Mouse (Mus musculus) myocyte (in vitro differentiated cells): ENCODE data around the gene E130114P18Rik. TPM values are rescaled to one million over a fixed set of nuclear protein-coding genes. Genes with fewer than 3 reads are reported as not detected.

ENCODE experiments used
- H3K27me3 ChIP-seq: one replicate; pipeline ENCODE4 v1.6.1; 2011; ENCODE audit not compliant: control insufficient read depth, insufficient read depth, insufficient read length
- H3K36me3 ChIP-seq: one replicate; pipeline ENCODE4 v1.6.1; 2011; ENCODE audit not compliant: control insufficient read depth, insufficient read depth
- H3K4me2 ChIP-seq: one replicate; pipeline ENCODE4 v1.6.1; 2011; ENCODE audit warnings: low read depth, control low read depth
- H3K4me3 ChIP-seq: one replicate; pipeline ENCODE4 v1.5.1; 2011; ENCODE audit warnings: mild to moderate bottlenecking, control low read depth, moderate library complexity
- H3K79me2 ChIP-seq: one replicate; pipeline ENCODE4 v1.6.1; 2011; ENCODE audit not compliant: control insufficient read depth, insufficient read depth
- H3ac ChIP-seq: one replicate; pipeline ENCODE4 v1.6.1; 2011; ENCODE audit not compliant: control insufficient read depth, insufficient read length
- CEBPB ChIP-seq: IDR thresholded peaks from 2 replicates; pipeline ENCODE4 v1.6.1; 2011; ENCODE audit warnings: mild to moderate bottlenecking, moderate library complexity; ENCODE audit not compliant: poor library complexity, insufficient read depth, severe bottlenecking
- E2F4 ChIP-seq: IDR thresholded peaks from one replicate; pipeline ENCODE4 v1.6.1; 2011; ENCODE audit warnings: mild to moderate bottlenecking, control low read depth, moderate library complexity; ENCODE audit not compliant: insufficient read depth
- MAX ChIP-seq: IDR thresholded peaks from one replicate; pipeline ENCODE4 v1.6.1; 2011; ENCODE audit warnings: low read depth, mild to moderate bottlenecking, control low read depth
- MYOD1 ChIP-seq, 3 experiments: IDR thresholded peaks; one replicate each; pipeline ENCODE4 v1.6.1; 2011; ENCODE audit warnings: control low read depth in 2 of 3, low read depth in 2 of 3, mild to moderate bottlenecking in 2 of 3, moderate library complexity in 1 of 3; ENCODE audit not compliant: insufficient read length in 2 of 3, control insufficient read depth in 1 of 3
- MYOG ChIP-seq, 3 experiments: IDR thresholded peaks; one replicate each; pipeline ENCODE4 v1.6.1; 2011; ENCODE audit warnings: control low read depth in 2 of 3, low read depth in 2 of 3, mild to moderate bottlenecking in 2 of 3; ENCODE audit not compliant: insufficient read length in 2 of 3, control insufficient read depth in 1 of 3, insufficient read depth in 1 of 3
- POLR2A ChIP-seq: IDR thresholded peaks from one replicate; pipeline ENCODE4 v1.6.1; 2011; ENCODE audit warnings: low read depth, mild to moderate bottlenecking, control low read depth, moderate library complexity; ENCODE audit not compliant: insufficient read length
- POLR2AphosphoS2 ChIP-seq: IDR thresholded peaks from one replicate; pipeline ENCODE4 v1.6.1; 2011; ENCODE audit warnings: low read depth, control low read depth; ENCODE audit not compliant: insufficient read length
- REST ChIP-seq: IDR thresholded peaks from one replicate; pipeline ENCODE4 v1.6.1; 2011; ENCODE audit warnings: mild to moderate bottlenecking, control low read depth, moderate library complexity; ENCODE audit not compliant: insufficient read depth, insufficient read length
- SRF ChIP-seq: IDR thresholded peaks from one replicate; pipeline ENCODE4 v1.6.1; 2011; ENCODE audit warnings: low read depth; ENCODE audit not compliant: control insufficient read depth, insufficient read length
- TCF12 ChIP-seq: IDR thresholded peaks from one replicate; pipeline ENCODE4 v1.6.1; 2011; ENCODE audit warnings: mild to moderate bottlenecking, control low read depth; ENCODE audit not compliant: poor library complexity, insufficient read depth, severe bottlenecking
- TCF3 ChIP-seq: IDR thresholded peaks from one replicate; pipeline ENCODE4 v1.6.1; 2011; ENCODE audit warnings: low read depth, control low read depth; ENCODE audit not compliant: insufficient read length
- USF1 ChIP-seq: IDR thresholded peaks from one replicate; pipeline ENCODE4 v1.6.1; 2011; ENCODE audit warnings: low read depth, mild to moderate bottlenecking, control low read depth, moderate library complexity
- polyA plus RNA-seq: library from polyadenylated mRNA; unstranded; fragments of >200 nt; fragmentation: generic; extraction: Trizol; gene quantifications from one replicate; pipeline ENCODE4 v1.2.1, GENCODE M21; 2012; ENCODE audit warnings: missing spikeins

Gene E130114P18Rik
- polyA plus RNA-seq, 1 experiment, result not detected

DNA sequence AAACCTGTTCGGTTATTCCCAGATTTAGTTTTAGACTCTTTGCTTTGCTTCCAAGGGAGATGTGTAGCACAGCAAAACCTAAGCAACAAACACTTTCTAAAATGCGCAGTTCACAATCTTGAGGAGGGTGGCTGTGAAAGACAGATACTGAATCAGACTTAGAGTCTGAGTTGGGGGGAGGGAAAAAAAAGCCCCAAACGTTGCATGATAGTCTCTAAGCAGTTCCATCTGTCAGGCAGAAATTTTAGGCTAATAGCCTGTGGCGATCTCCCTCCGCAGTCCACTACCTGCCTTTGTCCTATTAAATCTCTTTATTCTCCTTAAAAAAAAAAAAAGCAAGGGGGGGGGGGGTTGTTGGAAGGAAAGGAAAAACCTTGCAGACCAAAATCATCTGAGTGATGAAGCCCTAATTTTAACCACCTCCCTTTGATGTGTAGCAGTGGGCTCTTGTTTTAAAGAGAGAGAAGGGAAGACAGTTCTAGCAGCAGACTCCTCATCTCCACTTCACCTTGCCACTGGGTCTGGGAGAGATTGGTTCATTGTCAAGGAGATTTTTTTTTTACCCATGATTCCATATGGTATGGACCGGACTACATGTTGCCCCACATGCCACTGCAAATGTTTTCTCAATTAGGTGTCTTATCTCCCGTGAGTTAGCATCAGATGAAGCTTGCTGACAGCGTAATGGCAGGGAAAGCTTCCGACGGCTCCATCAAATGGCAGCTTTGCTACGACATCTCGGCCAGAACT is 196.4 kb downstream of the E130114P18Rik start:
- Histone ChIP-seq H3K36me3 (no peaks in the 10 kb centered on the region), H3ac (no peak overlapping the region), H3K4me2 (no peak overlapping the region), H3K79me2 (no peaks in the 10 kb centered on the region), H3K4me3 (no peak overlapping the region), H3K27me3 (no peaks in the 10 kb centered on the region)
- no peak for TF ChIP-seq TCF12
- TF ChIP-seq POLR2AphosphoS2, result no peak
- no peak for TF ChIP-seq MAX
- TF ChIP-seq CEBPB, result no peak
- no peak for TF ChIP-seq SRF
- no peak for TF ChIP-seq MYOG (IDR thresholded peaks at IDR 0.05; ENCODE audit: control insufficient read depth in 1 of 3, insufficient read depth in 1 of 3, insufficient read length in 2 of 3, low read depth in 2 of 3)

DNA sequence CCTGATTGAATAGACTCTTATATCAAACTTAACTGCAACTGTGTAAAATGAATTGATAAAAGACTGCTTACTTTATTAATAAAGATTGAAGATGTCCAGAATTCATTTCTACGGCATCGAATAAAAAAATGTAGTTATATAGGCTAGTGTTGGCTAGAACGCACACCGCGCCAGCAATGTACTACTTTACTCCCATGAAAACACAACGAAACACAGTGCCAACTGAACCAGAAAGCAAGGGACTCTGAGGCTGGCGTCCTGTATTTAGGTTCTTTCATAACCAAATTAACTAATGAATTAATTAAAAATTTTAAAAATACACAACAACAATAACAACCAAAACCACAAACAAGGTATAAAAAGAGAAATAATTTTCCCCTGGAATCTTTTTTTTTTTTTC is 197.0 kb downstream of the E130114P18Rik start:
- no peaks in the 10 kb centered on the region for H3K27me3 ChIP-seq
- no peak overlapping the region for H3K4me3 ChIP-seq
- no peaks in the 10 kb centered on the region for H3K79me2 ChIP-seq
- H3K4me2 ChIP-seq, result no peak overlapping the region
- no peak overlapping the region for H3ac ChIP-seq
- no peaks in the 10 kb centered on the region for H3K36me3 ChIP-seq
- TF ChIP-seq MAX, result no peak
- TF ChIP-seq CEBPB, result no peak

DNA sequence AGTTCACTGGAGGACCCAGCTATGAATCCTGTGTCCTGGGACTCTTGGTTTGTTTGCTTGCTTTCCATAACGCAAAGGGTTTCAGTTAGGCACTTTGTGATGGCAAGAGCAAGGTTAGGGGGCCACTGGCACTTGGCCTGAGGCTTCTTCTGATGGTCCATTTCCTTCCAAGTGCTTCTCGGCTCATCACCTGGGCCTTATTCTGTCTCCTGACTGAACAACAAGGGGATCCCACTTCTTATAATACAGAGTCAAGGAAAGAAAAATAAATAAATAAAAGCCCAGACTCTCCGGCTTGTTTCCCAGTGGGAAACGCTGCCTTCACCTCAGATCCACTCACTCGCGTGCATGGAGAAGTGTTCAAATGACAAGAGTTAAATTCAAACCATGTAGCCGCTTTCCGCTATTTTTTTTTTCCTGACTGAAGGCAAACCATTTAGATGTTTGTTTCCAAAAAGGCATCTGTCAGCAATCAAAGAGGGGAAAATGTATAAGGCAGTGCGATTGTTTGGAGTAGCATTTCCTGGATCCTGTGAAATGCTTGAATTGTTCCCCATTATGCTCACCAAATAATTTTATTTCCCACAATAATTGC is 199.2 kb downstream of the E130114P18Rik start:
- TF ChIP-seq REST (no peak), POLR2AphosphoS2 (no peak), E2F4 (no peak), USF1 (no peak), MYOG (IDR thresholded peaks at IDR 0.05; ENCODE audit: control insufficient read depth in 1 of 3, insufficient read depth in 1 of 3, insufficient read length in 2 of 3, low read depth in 2 of 3) (no peak), MAX (no peak), MYOD1 (IDR thresholded peaks at IDR 0.05; ENCODE audit: control insufficient read depth in 1 of 3, insufficient read length in 2 of 3, low read depth in 2 of 3) (no peak), TCF12 (no peak), POLR2A (no peak), TCF3 (no peak), SRF (no peak), CEBPB (no peak)
- no peak overlapping the region for H3K4me2 ChIP-seq
- H3K36me3 ChIP-seq, result no peaks in the 10 kb centered on the region
- H3K4me3 ChIP-seq, result no peak overlapping the region
- no peaks in the 10 kb centered on the region for H3K27me3 ChIP-seq
- no peaks in the 10 kb centered on the region for H3K79me2 ChIP-seq
- H3ac ChIP-seq, result no peak overlapping the region

DNA sequence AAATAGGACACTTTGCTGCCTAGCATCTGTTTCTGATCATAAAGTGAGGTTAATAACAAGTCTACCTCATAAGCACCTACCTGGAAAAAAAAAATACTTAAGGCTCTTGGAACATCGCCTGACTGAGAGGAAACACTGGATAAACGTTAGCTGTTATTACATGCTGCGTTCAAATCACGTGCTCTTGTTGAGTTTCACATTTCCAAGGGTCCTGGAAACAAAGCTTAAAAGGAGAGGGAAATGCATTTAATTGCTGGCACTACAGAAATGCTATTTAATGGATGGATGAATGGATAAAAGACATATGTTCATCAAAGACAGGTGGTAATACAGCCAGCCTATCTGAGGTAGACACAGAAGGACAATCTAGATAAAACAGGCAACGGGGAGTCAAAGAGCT is 200.4 kb downstream of the E130114P18Rik start:
- Histone ChIP-seq H3ac (no peak overlapping the region), H3K27me3 (no peaks in the 10 kb centered on the region), H3K36me3 (no peaks in the 10 kb centered on the region), H3K79me2 (no peaks in the 10 kb centered on the region), H3K4me2 (no peak overlapping the region), H3K4me3 (no peak overlapping the region)
- TF ChIP-seq USF1 (no peak), REST (no peak), MYOG (IDR thresholded peaks at IDR 0.05; ENCODE audit: control insufficient read depth in 1 of 3, insufficient read depth in 1 of 3, insufficient read length in 2 of 3, low read depth in 2 of 3) (no peak), TCF12 (no peak), TCF3 (no peak), MAX (no peak), POLR2A (no peak), SRF (no peak), POLR2AphosphoS2 (no peak), MYOD1 (IDR thresholded peaks at IDR 0.05; ENCODE audit: control insufficient read depth in 1 of 3, insufficient read length in 2 of 3, low read depth in 2 of 3) (no peak), CEBPB (no peak), E2F4 (no peak)

DNA sequence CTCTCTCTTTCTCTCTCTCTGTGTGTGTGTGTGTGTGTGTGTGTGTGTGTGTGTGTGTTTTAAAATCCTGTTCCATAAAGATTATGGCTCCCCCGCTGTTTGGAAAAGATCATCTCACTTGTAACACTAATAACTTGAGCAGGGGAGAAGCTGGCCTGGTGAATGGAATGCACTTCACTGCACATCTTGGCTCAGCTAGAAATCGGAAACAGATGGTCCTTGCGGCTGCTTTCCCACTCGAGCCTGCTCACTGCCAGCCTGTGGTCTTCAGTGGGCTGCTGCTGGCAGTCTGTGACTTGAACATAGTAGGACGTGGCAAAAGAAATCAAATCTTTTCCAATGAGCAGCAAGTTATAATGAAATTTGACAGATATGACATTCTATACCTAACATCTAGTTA is 202.4 kb downstream of the E130114P18Rik start:
- TF ChIP-seq TCF12, result no peak
- TF ChIP-seq E2F4, result no peak
- TF ChIP-seq POLR2A, result no peak
- TF ChIP-seq USF1, result no peak
- TF ChIP-seq REST, result no peak
- TF ChIP-seq CEBPB, result no peak
- no peak for TF ChIP-seq MYOG (IDR thresholded peaks at IDR 0.05; ENCODE audit: control insufficient read depth in 1 of 3, insufficient read depth in 1 of 3, insufficient read length in 2 of 3, low read depth in 2 of 3)
- no peak for TF ChIP-seq TCF3

More for the DNA sequence above, 202.4 kb downstream of the E130114P18Rik start:
- Histone ChIP-seq H3K4me2 (no peak overlapping the region), H3ac (no peak overlapping the region), H3K27me3 (no peaks in the 10 kb centered on the region), H3K36me3 (no peaks in the 10 kb centered on the region), H3K4me3 (no peak overlapping the region), H3K79me2 (no peaks in the 10 kb centered on the region)
